Mouse (Mus musculus) midbrain, postnatal 0 days (tissue): ENCODE data around the gene Stat1. TPM values are rescaled to one million over a fixed set of nuclear protein-coding genes. Genes with fewer than 3 reads are reported as not detected.

ENCODE experiments used
- ATAC-seq: fragments of 200-750 bp; cut with Nextera tagmentation; 2 replicates; pipeline ENCODE4 v1.8.0; 2017; ENCODE audit warnings: moderate number of reproducible peaks, mild to moderate bottlenecking, moderate TSS enrichment, moderate library complexity; ENCODE audit not compliant: low FRiP score
- DNase-seq: peaks from one replicate; pipeline ENCODE4 v3.0.0-alpha.2; 2015; ENCODE audit warnings: low spot score
- H3K27ac ChIP-seq: fragments of 300-500 bp; sonication (generic); 2 replicates; pipeline ENCODE4 v1.5.1; 2014; ENCODE audit warnings: low read depth, mild to moderate bottlenecking, low read length, mixed read lengths
- H3K27me3 ChIP-seq: fragments of 300-500 bp; sonication (generic); 2 replicates; pipeline ENCODE4 v1.6.1; 2014; ENCODE audit warnings: low read length, control low read depth, mixed read lengths; ENCODE audit not compliant: insufficient read depth
- H3K36me3 ChIP-seq: fragments of 300-500 bp; sonication (generic); 2 replicates; pipeline ENCODE4 v1.6.1; 2014; ENCODE audit warnings: low read length, control low read depth, mixed read lengths; ENCODE audit not compliant: insufficient read depth
- H3K4me1 ChIP-seq: fragments of 300-500 bp; sonication (generic); 2 replicates; pipeline ENCODE4 v1.6.1; 2014; ENCODE audit warnings: mild to moderate bottlenecking, control low read depth, antibody characterized with exemption, low read length, mixed read lengths; ENCODE audit not compliant: insufficient read depth
- H3K4me2 ChIP-seq: fragments of 300-500 bp; sonication (generic); 2 replicates; pipeline ENCODE4 v1.6.1; 2014; ENCODE audit warnings: low read depth, mild to moderate bottlenecking, low read length, mixed read lengths; ENCODE audit not compliant: poor library complexity, severe bottlenecking
- H3K4me3 ChIP-seq: fragments of 300-500 bp; sonication (generic); 2 replicates; pipeline ENCODE4 v1.5.1; 2014; ENCODE audit warnings: low read depth, mild to moderate bottlenecking, low read length, moderate library complexity
- H3K9ac ChIP-seq: fragments of 300-500 bp; sonication (generic); replicated peaks from 2 replicates; pipeline ENCODE4 v1.6.1; 2014; ENCODE audit warnings: mild to moderate bottlenecking, low read length, moderate library complexity, mixed read lengths; ENCODE audit not compliant: poor library complexity, severe bottlenecking
- H3K9me3 ChIP-seq: fragments of 300-500 bp; sonication (generic); 2 replicates; pipeline ENCODE4 v1.6.1; 2016; ENCODE audit warnings: low read length, control low read depth
- CTCF ChIP-seq: IDR thresholded peaks from 2 replicates; pipeline ENCODE4 v1.5.1; 2016; ENCODE audit warnings: antibody characterized with exemption, mild to moderate bottlenecking
- WGBS: fragments of 180-500 bp; shearing (Covaris S2); extraction: QIAGEN DNeasy Blood & Tissue Kit; methylation state at CpG from one replicate; pipeline ENCODE4 v1.1.7; 2014; 5-methylcytosine and 5-hydroxymethylcytosine counted together
- polyA plus RNA-seq: library from polyadenylated mRNA; unstranded; fragments of >200 nt; fragmentation: Nextera tagmentation; extraction: Ambion mirVana; gene quantifications from 2 replicates; pipeline ENCODE4 v1.2.1, GENCODE M21; 2015
- total RNA-seq: library from RNA; depleted of rRNA; stranded (reverse); fragments of >200 nt; gene quantifications from 2 replicates; pipeline ENCODE4 v1.2.3, GENCODE M21; 2014; rRNA removed

Stat1 gene
- total and polyA plus RNA-seq, 2 experiments from 2014 or later = 11.2 to 27.5 TPM

DNA sequence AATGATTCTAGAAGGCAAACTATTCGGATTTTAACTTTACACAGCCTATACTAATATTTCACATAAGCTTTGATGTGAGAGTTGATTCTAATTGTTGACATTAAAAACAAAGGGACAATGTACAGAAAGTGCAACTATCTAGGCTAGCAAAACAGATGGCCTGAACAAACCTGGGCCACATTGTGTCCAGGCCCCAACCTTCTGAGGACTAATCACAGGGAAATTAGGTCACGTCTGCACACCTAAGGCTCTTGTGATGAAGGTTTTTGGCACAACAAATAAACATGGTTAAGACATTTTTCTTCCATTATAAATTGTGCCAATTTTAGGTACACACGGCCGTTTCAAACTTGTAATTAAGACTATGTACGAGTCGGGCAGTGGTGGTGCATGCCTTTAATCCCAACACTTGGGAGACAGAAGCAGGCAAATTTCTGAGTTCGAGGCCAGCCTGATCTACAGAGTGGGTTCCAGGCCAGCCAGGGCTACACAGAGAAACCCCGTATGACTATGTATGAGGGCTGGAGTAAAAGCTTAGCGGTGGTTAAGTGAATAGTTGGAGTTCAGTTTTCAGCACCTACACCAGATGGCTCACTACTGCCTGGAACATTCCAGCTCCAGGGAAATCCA, 60.8 kb downstream of the Stat1 start:
- no peaks in the 10 kb centered on the region for H3K9me3 ChIP-seq
- no peaks in the 10 kb centered on the region for H3K27me3 ChIP-seq
- H3K27ac ChIP-seq = no peak overlapping the region
- no peak for ATAC-seq
- H3K4me1 ChIP-seq = no peaks in the 10 kb centered on the region
- no peak overlapping the region for H3K4me2 ChIP-seq
- H3K36me3 ChIP-seq = no peaks in the 10 kb centered on the region
- no peak overlapping the region for H3K4me3 ChIP-seq
- WGBS = 96% methylated on average over 9 of the region's 9 CpGs
- no peak for DNase-seq
- no peak overlapping the region for H3K9ac ChIP-seq
- TF ChIP-seq CTCF = no peak

DNA sequence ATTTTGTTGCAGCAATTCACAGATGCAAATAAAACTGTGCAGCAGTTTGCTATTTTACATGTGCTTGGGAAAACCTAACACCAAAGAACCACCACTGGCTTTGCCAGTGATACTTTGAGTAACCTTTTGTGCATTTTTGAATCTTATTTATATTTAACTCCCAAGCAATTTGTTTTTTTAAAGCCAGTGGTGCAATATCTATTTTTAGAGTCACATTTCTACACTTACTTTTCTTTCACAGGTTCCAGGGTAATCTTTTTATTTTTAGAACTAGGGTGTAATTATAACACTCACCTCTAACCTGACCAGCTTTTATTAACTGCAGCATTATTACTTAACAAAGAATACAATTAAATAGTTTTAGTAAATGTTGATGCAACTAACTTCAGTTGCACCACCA, 62.8 kb downstream of the Stat1 start:
- no peak for DNase-seq
- Histone ChIP-seq H3K4me3 (no peak overlapping the region), H3K4me1 (no peaks in the 10 kb centered on the region), H3K4me2 (no peak overlapping the region), H3K36me3 (no peaks in the 10 kb centered on the region), H3K9me3 (no peaks in the 10 kb centered on the region), H3K27me3 (no peaks in the 10 kb centered on the region), H3K9ac (no peak overlapping the region), H3K27ac (no peak overlapping the region)
- no peak for TF ChIP-seq CTCF
- no peak for ATAC-seq

DNA sequence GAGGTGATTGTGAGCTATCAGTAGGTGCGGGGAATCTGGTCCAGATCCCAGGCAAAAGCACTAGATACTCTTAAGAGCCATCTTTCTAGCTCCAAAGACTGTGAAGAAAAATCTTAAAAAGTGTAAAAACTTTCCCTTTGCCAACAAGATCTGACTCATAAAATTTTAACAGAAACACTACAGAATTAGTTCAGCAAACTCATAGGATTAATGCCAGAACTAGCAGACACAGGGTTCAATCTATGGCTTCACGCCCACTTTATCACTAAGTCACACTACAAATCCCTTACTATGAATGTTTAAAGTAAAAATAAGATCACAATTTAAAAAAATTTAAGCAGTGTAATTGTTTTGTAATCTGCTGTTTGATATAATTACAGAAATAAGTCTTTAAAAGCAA, 63.8 kb downstream of the Stat1 start:
- 97% methylated on average over 2 of the region's 2 CpGs for WGBS
- no peak overlapping the region for H3K9ac ChIP-seq
- H3K27me3 ChIP-seq = no peaks in the 10 kb centered on the region
- H3K27ac ChIP-seq = no peak overlapping the region
- H3K4me2 ChIP-seq = no peak overlapping the region
- no peaks in the 10 kb centered on the region for H3K4me1 ChIP-seq
- ATAC-seq (no peak), DNase-seq (no peak)
- H3K9me3 ChIP-seq = no peaks in the 10 kb centered on the region
- no peak for TF ChIP-seq CTCF
- peaks cover 3% of the 10 kb centered on the region; the same call in 1 of the 2 replicates for H3K36me3 ChIP-seq
- no peak overlapping the region for H3K4me3 ChIP-seq

Other genes with a start within 250 kb of the Stat1 start
- 33.5 and 45.5 TPM in 2 replicates for gene Myo1b, start 203.4 kb upstream of the Stat1 start, total RNA-seq
- gene Myo1b, start 203.4 kb upstream of the Stat1 start, polyA plus RNA-seq = 39.5 and 41.0 TPM in 2 replicates
- gene Stat4, start 132.3 kb upstream of the Stat1 start, total RNA-seq = 0.60 and 0.80 TPM in 2 replicates
- 0.61 and 0.74 TPM in 2 replicates for gene Stat4, start 132.3 kb upstream of the Stat1 start, polyA plus RNA-seq
- 181 and 228 TPM in 2 replicates for gene Gls, start 113.8 kb downstream of the Stat1 start, total RNA-seq
- gene Gls, start 113.8 kb downstream of the Stat1 start, polyA plus RNA-seq = 23.4 and 33.3 TPM in 2 replicates